Mouse (Mus musculus): ENCODE results near the gene Kif14. TPM values are rescaled to one million over a fixed set of nuclear protein-coding genes. Genes with fewer than 3 reads are reported as not detected.

Gene Kif14
- total RNA-seq, 1 experiment = 12.2 TPM

DNA sequence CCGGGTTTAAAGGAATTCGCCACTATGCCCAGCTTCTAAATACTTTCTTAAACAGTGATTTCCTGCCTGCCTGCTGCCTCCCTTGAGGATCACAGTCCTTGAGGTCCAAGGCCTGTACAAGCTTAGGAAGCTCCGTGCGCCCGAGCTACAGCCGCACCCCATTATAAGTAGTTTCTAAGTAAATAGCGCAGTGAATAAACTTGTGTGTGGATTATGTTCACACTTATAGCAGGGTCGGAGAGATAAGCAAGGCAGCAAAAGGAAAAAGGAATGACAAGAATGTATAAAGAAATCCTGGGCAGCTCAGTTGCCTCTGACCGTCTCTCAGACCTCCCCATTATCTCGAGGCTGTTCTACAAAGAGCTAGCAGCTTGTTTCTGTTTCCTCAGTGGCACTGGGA, 95.7 kb downstream of the Kif14 start:
- TF ChIP-seq HCFC1 (IDR thresholded peaks at IDR 0.05; ENCODE audit: borderline replicate concordance, insufficient read depth, low read length) (no peak), ZNF384 (IDR thresholded peaks at IDR 0.05; ENCODE audit: low read depth, low read length) (no peak), CHD2 (IDR thresholded peaks at IDR 0.05; ENCODE audit: low read depth, low read length) (no peak), MAFK (IDR thresholded peaks at IDR 0.05; ENCODE audit: insufficient read depth, low read depth, low read length) (no peak), ZC3H11A (IDR thresholded peaks at IDR 0.05; ENCODE audit: borderline replicate concordance, low read depth, low read length) (no peak)
- in situ Hi-C loops (cut with MboI; ENCODE audit: low sequenced_read_pairs in 2 of 2, unreplicated experiment in 2 of 2) = loop anchor here in 1 of 2 experiments (25.0 kb wide), 1 partner anchor 175 kb away; no protein-coding TSS in a partner anchor
- Histone ChIP-seq H3K36me3 (ENCODE audit: control insufficient read depth, insufficient read depth, low read length, poor library complexity, severe bottlenecking) (peaks cover 2% of the 10 kb centered on the region; the same call in 1 of the 2 replicates), H3K27ac (ENCODE audit: insufficient read depth, low read depth, low read length, poor library complexity, severe bottlenecking) (no peak overlapping the region), H3K4me3 (ENCODE audit: insufficient read depth in 1 of 2, low read depth in 1 of 2, low read length in 2 of 2, poor library complexity in 1 of 2, severe bottlenecking in 1 of 2) (no peak overlapping the region), H3K9me3 (ENCODE audit: control insufficient read depth, insufficient read depth, low read depth, low read length) (no peaks in the 10 kb centered on the region), H3K4me1 (ENCODE audit: control insufficient read depth in 2 of 2, insufficient read depth in 2 of 2, low read length in 2 of 2, poor library complexity in 1 of 2) (peaks cover 2 to 15% of the 10 kb centered on the region in 2 experiments; a peak in 3 of 4 replicates), H3K9ac (ENCODE audit: insufficient read depth, low read depth, low read length, poor library complexity, severe bottlenecking) (peak overlapping the region; percentile 46; the same call in 1 of the 2 replicates)
- no peak for DNase-seq (ENCODE audit: low read depth, low spot score)

DNA sequence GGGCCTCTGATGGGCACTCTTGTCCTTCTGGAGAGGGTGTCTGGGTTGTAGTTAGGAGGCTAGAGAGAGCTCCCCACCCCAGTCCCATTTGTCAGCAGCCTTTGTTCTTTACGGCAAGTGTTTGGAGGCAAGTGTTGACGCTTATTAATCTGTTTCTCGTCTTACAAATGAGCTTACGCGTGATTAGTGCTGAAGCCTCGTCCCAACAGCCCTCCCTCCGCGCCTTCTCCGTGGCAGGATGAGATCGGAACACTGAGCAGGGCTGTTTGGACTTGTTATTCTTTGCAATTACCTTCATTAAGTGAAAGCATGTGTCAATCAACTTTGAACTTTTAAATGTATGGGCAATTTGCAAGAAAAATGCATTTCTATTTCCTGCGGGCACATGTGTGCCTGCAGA, 97.0 kb downstream of the Kif14 start:
- Histone ChIP-seq H3K9ac (ENCODE audit: insufficient read depth, low read depth, low read length, poor library complexity, severe bottlenecking) (no peak overlapping the region), H3K9me3 (ENCODE audit: control insufficient read depth, insufficient read depth, low read depth, low read length) (no peaks in the 10 kb centered on the region), H3K4me1 (ENCODE audit: control insufficient read depth in 2 of 2, insufficient read depth in 2 of 2, low read length in 2 of 2, poor library complexity in 1 of 2) (peaks cover 2 to 10% of the 10 kb centered on the region in 2 experiments; a peak in 3 of 4 replicates), H3K27ac (ENCODE audit: insufficient read depth, low read depth, low read length, poor library complexity, severe bottlenecking) (no peak overlapping the region), H3K4me3 (ENCODE audit: insufficient read depth in 1 of 2, low read depth in 1 of 2, low read length in 2 of 2, poor library complexity in 1 of 2, severe bottlenecking in 1 of 2) (no peak overlapping the region), H3K36me3 (ENCODE audit: control insufficient read depth, insufficient read depth, low read length, poor library complexity, severe bottlenecking) (peaks cover 2% of the 10 kb centered on the region; the same call in 1 of the 2 replicates)
- no peak for DNase-seq (ENCODE audit: low read depth, low spot score)
- TF ChIP-seq ZNF384 (IDR thresholded peaks at IDR 0.05; ENCODE audit: low read depth, low read length) = no peak
- TF ChIP-seq HCFC1 (IDR thresholded peaks at IDR 0.05; ENCODE audit: borderline replicate concordance, insufficient read depth, low read length) = no peak
- no peak for TF ChIP-seq CHD2 (IDR thresholded peaks at IDR 0.05; ENCODE audit: low read depth, low read length)
- no peak for TF ChIP-seq MAFK (IDR thresholded peaks at IDR 0.05; ENCODE audit: insufficient read depth, low read depth, low read length)
- no peak for TF ChIP-seq ZC3H11A (IDR thresholded peaks at IDR 0.05; ENCODE audit: borderline replicate concordance, low read depth, low read length)
- in situ Hi-C loops (cut with MboI; ENCODE audit: low sequenced_read_pairs in 2 of 2, unreplicated experiment in 2 of 2) = loop anchor here in 1 of 2 experiments (25.0 kb wide), 1 partner anchor 174 kb away; no protein-coding TSS in a partner anchor

DNA sequence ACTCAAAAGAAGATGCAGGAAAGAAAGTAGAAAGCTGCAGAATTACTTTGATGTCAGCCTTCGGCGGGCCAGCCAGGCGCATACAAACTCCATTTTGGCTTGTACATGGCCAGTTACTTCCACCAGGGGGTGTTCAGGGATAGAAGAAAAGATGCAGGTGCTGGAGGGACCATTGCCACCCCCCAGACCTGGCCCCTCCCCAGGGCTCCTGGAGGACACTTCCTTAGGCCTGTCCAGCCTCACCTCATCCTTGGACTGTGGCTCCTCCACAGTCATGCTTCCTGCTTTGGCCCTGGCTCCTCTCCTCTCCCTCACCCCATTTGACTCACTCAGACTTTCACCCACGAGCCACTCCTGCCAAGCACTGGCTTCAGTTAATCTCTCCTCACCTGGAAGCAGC, 98.8 kb downstream of the Kif14 start:
- peaks cover 6 to 9% of the 10 kb centered on the region in 2 experiments for H3K4me1 ChIP-seq (ENCODE audit: control insufficient read depth in 2 of 2, insufficient read depth in 2 of 2, low read length in 2 of 2, poor library complexity in 1 of 2)
- H3K4me3 ChIP-seq (ENCODE audit: insufficient read depth in 1 of 2, low read depth in 1 of 2, low read length in 2 of 2, poor library complexity in 1 of 2, severe bottlenecking in 1 of 2) = peak overlapping the region in 1 of 2 experiments; percentile 14; a peak in 1 of 4 replicates
- H3K27ac ChIP-seq (ENCODE audit: insufficient read depth, low read depth, low read length, poor library complexity, severe bottlenecking) = peak overlapping the region; percentile 54
- in situ Hi-C loops (cut with MboI; ENCODE audit: low sequenced_read_pairs in 2 of 2, unreplicated experiment in 2 of 2) = loop anchor here in 1 of 2 experiments (25.0 kb wide), 1 partner anchor 172 kb away; no protein-coding TSS in a partner anchor
- no peak overlapping the region for H3K9ac ChIP-seq (ENCODE audit: insufficient read depth, low read depth, low read length, poor library complexity, severe bottlenecking)
- no peaks in the 10 kb centered on the region for H3K9me3 ChIP-seq (ENCODE audit: control insufficient read depth, insufficient read depth, low read depth, low read length)
- H3K36me3 ChIP-seq (ENCODE audit: control insufficient read depth, insufficient read depth, low read length, poor library complexity, severe bottlenecking) = peaks cover 2% of the 10 kb centered on the region; the same call in 1 of the 2 replicates
- TF ChIP-seq ZNF384 (IDR thresholded peaks at IDR 0.05; ENCODE audit: low read depth, low read length) (no peak), MAFK (IDR thresholded peaks at IDR 0.05; ENCODE audit: insufficient read depth, low read depth, low read length) (no peak), CHD2 (IDR thresholded peaks at IDR 0.05; ENCODE audit: low read depth, low read length) (no peak), HCFC1 (IDR thresholded peaks at IDR 0.05; ENCODE audit: borderline replicate concordance, insufficient read depth, low read length) (no peak), ZC3H11A (IDR thresholded peaks at IDR 0.05; ENCODE audit: borderline replicate concordance, low read depth, low read length) (no peak)
- DNase-seq (ENCODE audit: low read depth, low spot score) = no peak

DNA sequence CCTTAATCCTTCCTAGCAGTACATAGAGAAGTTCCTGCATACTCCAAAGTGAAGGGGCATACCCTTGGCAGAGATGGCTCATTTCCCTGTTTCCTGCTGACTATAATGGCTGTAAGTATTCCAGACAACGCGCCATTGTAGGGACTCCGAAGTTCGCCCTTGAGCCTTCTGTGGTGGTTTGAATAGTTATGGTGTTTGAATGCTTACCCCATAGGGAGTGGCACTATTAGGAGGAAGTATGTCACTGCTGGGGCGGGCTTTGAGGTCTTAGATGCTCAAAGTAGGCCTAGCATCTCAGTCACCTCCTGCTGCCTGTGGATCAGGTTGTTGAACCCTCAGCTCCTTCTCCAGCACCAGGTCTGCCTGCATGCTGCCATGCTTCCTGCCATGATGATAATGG, 100.2 kb downstream of the Kif14 start:
- in situ Hi-C loops (cut with MboI; ENCODE audit: low sequenced_read_pairs in 2 of 2, unreplicated experiment in 2 of 2) = loop anchor here in 1 of 2 experiments (25.0 kb wide), 1 partner anchor 171 kb away; no protein-coding TSS in a partner anchor
- Histone ChIP-seq H3K9ac (ENCODE audit: insufficient read depth, low read depth, low read length, poor library complexity, severe bottlenecking) (no peak overlapping the region; the same call in 1 of the 2 replicates), H3K36me3 (ENCODE audit: control insufficient read depth, insufficient read depth, low read length, poor library complexity, severe bottlenecking) (peaks cover 2% of the 10 kb centered on the region; the same call in 1 of the 2 replicates), H3K27ac (ENCODE audit: insufficient read depth, low read depth, low read length, poor library complexity, severe bottlenecking) (peak overlapping the region; percentile 68; the same call in 1 of the 2 replicates), H3K4me3 (ENCODE audit: insufficient read depth in 1 of 2, low read depth in 1 of 2, low read length in 2 of 2, poor library complexity in 1 of 2, severe bottlenecking in 1 of 2) (peak overlapping the region; percentile 3 to 72), H3K4me1 (ENCODE audit: control insufficient read depth in 2 of 2, insufficient read depth in 2 of 2, low read length in 2 of 2, poor library complexity in 1 of 2) (peaks cover 6 to 8% of the 10 kb centered on the region in 2 experiments), H3K9me3 (ENCODE audit: control insufficient read depth, insufficient read depth, low read depth, low read length) (no peaks in the 10 kb centered on the region)
- DNase-seq (ENCODE audit: low read depth, low spot score) = no peak
- TF ChIP-seq ZC3H11A (IDR thresholded peaks at IDR 0.05; ENCODE audit: borderline replicate concordance, low read depth, low read length) (no peak), CHD2 (IDR thresholded peaks at IDR 0.05; ENCODE audit: low read depth, low read length) (no peak), MAFK (IDR thresholded peaks at IDR 0.05; ENCODE audit: insufficient read depth, low read depth, low read length) (no peak), HCFC1 (IDR thresholded peaks at IDR 0.05; ENCODE audit: borderline replicate concordance, insufficient read depth, low read length) (no peak), ZNF384 (IDR thresholded peaks at IDR 0.05; ENCODE audit: low read depth, low read length) (no peak)
